Mouse (Mus musculus) brain, embryonic 14.5 days (tissue): ENCODE data around the gene Apoa4. TPM values are rescaled to one million over a fixed set of nuclear protein-coding genes. Genes with fewer than 3 reads are reported as not detected.
A peak's percentile ranks its signal among the peaks of the same experiment; 100 is the strongest.

Source experiments
- DNase-seq: peaks from one replicate; pipeline ENCODE4 v3.0.0-alpha.2; 2011; ENCODE audit warnings: low read depth
- CTCF ChIP-seq: fragments of 200-500 bp; IDR thresholded peaks from 2 replicates; pipeline ENCODE4 v1.5.1; 2012; ENCODE audit warnings: inconsistent platforms, mild to moderate bottlenecking, moderate library complexity, borderline replicate concordance; ENCODE audit not compliant: insufficient read depth, insufficient read length; ENCODE audit errors: extremely low read depth
- POLR2A ChIP-seq: fragments of 200-500 bp; IDR thresholded peaks from 2 replicates; pipeline ENCODE4 v1.6.1; 2012; ENCODE audit warnings: mild to moderate bottlenecking, inconsistent platforms, borderline replicate concordance; ENCODE audit not compliant: poor library complexity, insufficient read depth, insufficient read length, severe bottlenecking; ENCODE audit errors: extremely low read depth
- polyA plus RNA-seq: library from polyadenylated mRNA; depleted of rRNA; stranded (reverse); fragments of >200 nt; gene quantifications from 2 replicates; pipeline ENCODE4 v1.2.3, GENCODE M21; 2012; rRNA removed

The Apoa4 gene
- polyA plus RNA-seq: 0.19 and 0.26 TPM in 2 replicates

DNA sequence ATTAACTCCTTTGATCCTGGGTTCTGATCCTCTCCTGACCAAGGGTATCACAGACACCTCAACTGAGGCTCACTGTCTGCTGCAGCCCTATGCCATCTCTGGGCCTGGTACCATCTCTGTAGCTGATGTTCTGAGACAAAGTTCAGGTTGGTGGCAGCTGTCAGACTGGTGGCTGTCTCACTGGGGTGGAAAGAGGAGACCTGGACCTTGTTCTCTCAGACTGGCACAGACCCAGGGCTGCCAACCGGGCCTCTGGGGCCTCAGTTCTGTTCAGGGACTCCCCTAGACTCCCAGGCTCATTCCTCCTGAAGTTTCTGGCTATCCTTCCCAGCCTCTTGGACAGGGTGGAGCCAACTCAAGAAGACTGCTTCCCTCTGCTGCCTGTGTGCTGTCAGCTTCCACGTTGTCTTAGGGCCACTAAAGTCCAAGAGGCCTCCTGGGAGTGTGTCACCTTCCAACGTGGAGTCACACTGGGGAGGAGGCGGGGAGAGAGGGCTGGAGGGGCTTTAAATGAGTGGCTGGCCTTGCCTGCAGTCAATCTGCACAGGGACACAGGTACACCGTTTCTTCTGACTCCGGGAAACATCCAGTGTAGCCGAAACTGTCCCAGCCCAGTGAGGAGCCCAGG, at the start of gene Apoa4:
Gene Apoa4, plus strand, starts transcription at position 171 of the 628 bp plus-strand sequence.
- TF ChIP-seq POLR2A: no peak
- no peak for TF ChIP-seq CTCF
- no peak for DNase-seq

GRCm38 (mm10) chr9:46191234-46191633, 49.3 kb upstream of the Apoa4 start:
- TF ChIP-seq CTCF: no peak
- TF ChIP-seq POLR2A: no peak
- no peak for DNase-seq

GRCm38 (mm10) chr9:46191644-46192043, 48.9 kb upstream of the Apoa4 start:
- TF ChIP-seq CTCF: peak; percentile 41; the same call in 1 of the 2 replicates
- no peak for TF ChIP-seq POLR2A
- peak; percentile 87 for DNase-seq

- TF ChIP-seq POLR2A: no peak
- no peak for TF ChIP-seq CTCF
- DNase-seq: no peak
These were observed 47.9 kb upstream of the Apoa4 start for GRCm38 (mm10) chr9:46192642-46193041.

DNA sequence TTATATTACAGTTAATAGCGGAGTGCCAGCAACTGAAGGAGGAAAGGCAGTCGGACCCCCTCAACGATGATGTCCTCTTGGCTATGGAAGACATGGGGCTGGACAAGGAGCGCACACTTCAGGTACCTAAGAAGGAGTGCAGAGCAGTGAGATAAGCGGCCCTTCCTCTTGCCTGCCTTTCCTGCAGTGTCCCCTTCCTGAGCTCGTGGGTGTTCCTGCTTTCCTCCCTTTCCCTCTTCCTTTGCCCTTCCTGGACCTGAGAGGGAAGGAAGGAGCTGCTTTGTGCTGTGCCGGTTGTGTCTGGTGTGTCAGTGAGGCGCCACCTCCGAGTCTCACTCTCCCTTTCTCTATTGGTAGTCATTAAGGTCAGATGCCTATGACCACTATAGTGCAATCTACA, 45.7 kb upstream of the Apoa4 start:
- no peak for DNase-seq
- TF ChIP-seq CTCF (no peak), POLR2A (no peak)

DNA sequence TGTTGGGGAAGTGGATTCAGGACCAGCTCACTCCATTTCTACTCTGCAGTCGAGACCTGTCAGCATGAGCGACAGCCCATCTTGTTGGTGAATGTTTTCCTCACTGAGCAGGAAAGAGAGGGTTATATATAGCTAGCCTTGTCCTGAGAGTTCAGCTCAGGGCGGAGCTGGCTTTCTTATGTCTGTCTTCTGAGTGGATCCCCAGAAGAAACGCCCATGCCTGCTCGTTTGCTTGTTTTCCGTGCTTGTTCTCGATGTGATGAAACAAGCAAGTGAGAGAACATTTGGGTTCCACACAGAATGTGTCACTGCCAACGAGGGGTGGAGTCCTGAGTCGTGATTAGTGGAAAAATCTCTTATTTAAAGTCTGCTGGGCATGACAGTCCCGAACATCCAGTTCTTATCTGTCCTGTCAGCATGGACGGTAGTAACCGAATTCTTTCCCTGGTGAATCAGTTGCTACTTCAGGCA, 43.8 kb upstream of the Apoa4 start:
- TF ChIP-seq CTCF: no peak
- no peak for TF ChIP-seq POLR2A
- DNase-seq: no peak

- DNase-seq: no peak
- no peak for TF ChIP-seq CTCF
- TF ChIP-seq POLR2A: no peak
These were observed 42.0 kb upstream of the Apoa4 start for GRCm38 (mm10) chr9:46198461-46198860.

GRCm38 (mm10) chr9:46198936-46199335, 41.6 kb upstream of the Apoa4 start:
- TF ChIP-seq POLR2A (no peak), CTCF (no peak)
- no peak for DNase-seq

DNA sequence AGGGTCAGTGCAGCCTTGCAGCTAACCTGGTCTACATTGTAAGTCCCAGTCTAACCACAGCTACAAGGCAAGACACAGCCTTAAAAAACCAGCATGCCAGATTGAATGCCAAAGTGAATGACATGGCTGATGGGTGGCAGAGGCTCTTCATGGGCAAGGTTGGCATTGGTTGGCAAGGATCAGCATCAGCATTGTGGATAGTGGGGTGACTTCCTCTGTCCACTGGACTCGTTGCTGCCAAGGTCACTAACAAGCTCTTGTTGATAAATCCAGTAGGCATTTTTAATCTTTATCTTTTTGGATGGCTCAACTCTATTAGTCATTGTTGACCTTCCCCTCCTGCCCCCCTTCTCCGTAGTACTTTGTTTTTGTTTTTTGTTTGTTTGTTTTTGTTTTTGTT, 40.9 kb upstream of the Apoa4 start:
- no peak for TF ChIP-seq POLR2A
- TF ChIP-seq CTCF: no peak
- DNase-seq: no peak

- TF ChIP-seq CTCF: no peak
- TF ChIP-seq POLR2A: no peak
- DNase-seq: no peak
These were observed 33.5 kb upstream of the Apoa4 start for GRCm38 (mm10) chr9:46206834-46207500.

- DNase-seq: no peak
- TF ChIP-seq POLR2A (no peak), CTCF (no peak)
These were observed 33.0 kb upstream of the Apoa4 start for GRCm38 (mm10) chr9:46207501-46207869.
